Mouse (Mus musculus) MEL (cell line): ENCODE measurements at regions not wholly inside any gene's neighbourhood (a gene's known extent, or its start where the extent isn't known, plus 50 kb on each side); places are given as distances from the start of the nearest gene placed in this dataset.
A peak's percentile ranks its signal among the peaks of the same experiment; 100 is the strongest.

Source experiments
- DNase-seq: peaks from one replicate; pipeline ENCODE4 v3.0.0; 2011; ENCODE audit warnings: low read depth, low spot score
- H3K27ac ChIP-seq: 2 replicates; pipeline ENCODE4 v1.5.1; 2012; ENCODE audit warnings: low read depth, mild to moderate bottlenecking, control low read depth, low read length, moderate library complexity; ENCODE audit not compliant: control insufficient read depth
- H3K27me3 ChIP-seq, 2 experiments: fragments of 150-350 bp in 1 of 2; sonication (generic) in 1 of 2; 2 replicates each; pipeline ENCODE4 v1.6.1; 2012; ENCODE audit warnings: low read length in 2 of 2, mild to moderate bottlenecking in 2 of 2, improper control_type of control experiment in 1 of 2, moderate library complexity in 1 of 2; ENCODE audit not compliant: insufficient read depth in 2 of 2, control insufficient read depth in 1 of 2
- H3K36me3 ChIP-seq, 2 experiments: 2 replicates each; pipeline ENCODE4 v1.6.1; 2012 to 2014; ENCODE audit warnings: low read length in 2 of 2, improper control_type of control experiment in 1 of 2, inconsistent platforms in 1 of 2, mild to moderate bottlenecking in 1 of 2; ENCODE audit not compliant: insufficient read depth in 2 of 2, control insufficient read depth in 1 of 2
- H3K4me1 ChIP-seq, 2 experiments: fragments of 150-350 bp in 1 of 2; sonication (generic) in 1 of 2; 2 replicates each; pipeline ENCODE4 v1.6.1; 2012; ENCODE audit warnings: low read length in 2 of 2, improper control_type of control experiment in 1 of 2, mild to moderate bottlenecking in 1 of 2; ENCODE audit not compliant: insufficient read depth in 2 of 2, control insufficient read depth in 1 of 2
- H3K4me3 ChIP-seq, 2 experiments: fragments of 150-350 bp in 1 of 2; sonication (generic) in 1 of 2; 2 replicates each; pipeline ENCODE4 v1.5.1; 2012; ENCODE audit warnings: low read depth in 2 of 2, low read length in 2 of 2, mild to moderate bottlenecking in 2 of 2, moderate library complexity in 2 of 2, control low read depth in 1 of 2, improper control_type of control experiment in 1 of 2; ENCODE audit not compliant: control insufficient read depth in 1 of 2, insufficient read depth in 1 of 2
- H3K79me2 ChIP-seq: 2 replicates; pipeline ENCODE4 v1.6.1; 2012; ENCODE audit warnings: mild to moderate bottlenecking, low read length, moderate library complexity; ENCODE audit not compliant: control insufficient read depth, poor library complexity, insufficient read depth
- H3K9ac ChIP-seq: 2 replicates; pipeline ENCODE4 v1.6.1; 2012; ENCODE audit warnings: low read depth, mild to moderate bottlenecking, control low read depth, low read length, moderate library complexity; ENCODE audit not compliant: control insufficient read depth, poor library complexity, severe bottlenecking
- H3K9me3 ChIP-seq: fragments of 150-350 bp; sonication (generic); replicated peaks from 2 replicates; pipeline ENCODE4 v1.6.1; 2012; ENCODE audit warnings: mild to moderate bottlenecking, low read length, improper control_type of control experiment, moderate library complexity; ENCODE audit not compliant: insufficient read depth
- CTCF ChIP-seq, 3 experiments: IDR thresholded peaks in 2 of 3; conservative IDR thresholded peaks in 1 of 3; 2 replicates each; pipeline ENCODE4 v1.5.1; 2011 to 2012; ENCODE audit warnings: low read length in 3 of 3, low read depth in 2 of 3, mild to moderate bottlenecking in 2 of 3, improper control_type of control experiment in 1 of 3, inconsistent platforms in 1 of 3, mixed read lengths in 1 of 3, moderate library complexity in 1 of 3; ENCODE audit not compliant: control insufficient read depth in 1 of 3, insufficient read depth in 1 of 3, poor library complexity in 1 of 3, severe bottlenecking in 1 of 3
- ELF1 ChIP-seq: IDR thresholded peaks from 2 replicates; pipeline ENCODE4 v1.6.1; 2014; ENCODE audit warnings: low read depth, mild to moderate bottlenecking, inconsistent platforms, low read length, improper control_type of control experiment, moderate library complexity
- EP300 ChIP-seq, 2 experiments: IDR thresholded peaks; 2 replicates each; pipeline ENCODE4 v1.6.1; 2011; ENCODE audit warnings: improper control_type of control experiment in 2 of 2, low read length in 2 of 2, low read depth in 1 of 2, mild to moderate bottlenecking in 1 of 2
- GATA1 ChIP-seq: IDR thresholded peaks from 2 replicates; pipeline ENCODE4 v1.6.1; 2011; ENCODE audit warnings: low read depth, low read length, improper control_type of control experiment
- JUND ChIP-seq: IDR thresholded peaks from 2 replicates; pipeline ENCODE4 v1.6.1; 2011; ENCODE audit warnings: low read depth, mild to moderate bottlenecking, improper control_type of control experiment, low read length
- MAX ChIP-seq: IDR thresholded peaks from 2 replicates; pipeline ENCODE4 v1.6.1; 2011; ENCODE audit warnings: low read length, improper control_type of control experiment
- MYB ChIP-seq: IDR thresholded peaks from 2 replicates; pipeline ENCODE4 v1.6.1; 2011; ENCODE audit warnings: mild to moderate bottlenecking, low read depth, low read length, improper control_type of control experiment
- NELFE ChIP-seq: IDR thresholded peaks from 2 replicates; pipeline ENCODE4 v1.6.1; 2011; ENCODE audit warnings: low read depth, low read length, improper control_type of control experiment
- NRF1 ChIP-seq: IDR thresholded peaks from 2 replicates; pipeline ENCODE4 v1.6.1; 2014; ENCODE audit warnings: low read depth, mild to moderate bottlenecking, inconsistent platforms, low read length, improper control_type of control experiment, moderate library complexity; ENCODE audit not compliant: poor library complexity, insufficient read depth, severe bottlenecking
- POLR2AphosphoS5 ChIP-seq: IDR thresholded peaks from 2 replicates; pipeline ENCODE4 v1.6.1; 2012; ENCODE audit warnings: low read depth, borderline replicate concordance, mild to moderate bottlenecking, inconsistent platforms, low read length, moderate library complexity, mixed read lengths
- SIN3A ChIP-seq: IDR thresholded peaks from 2 replicates; pipeline ENCODE4 v1.6.1; 2012; ENCODE audit warnings: low read length, improper control_type of control experiment, inconsistent platforms
- SMC3 ChIP-seq: IDR thresholded peaks from 2 replicates; pipeline ENCODE4 v1.6.1; 2011; ENCODE audit warnings: low read depth, low read length, improper control_type of control experiment
- TAL1 ChIP-seq: IDR thresholded peaks from 2 replicates; pipeline ENCODE4 v1.6.1; 2012; ENCODE audit warnings: mild to moderate bottlenecking, inconsistent platforms, low read length, moderate library complexity, mixed read lengths
- TCF12 ChIP-seq: IDR thresholded peaks from 2 replicates; pipeline ENCODE4 v1.6.1; 2014; ENCODE audit warnings: low read depth, mild to moderate bottlenecking, inconsistent platforms, low read length, improper control_type of control experiment, moderate library complexity
- UBTF ChIP-seq: IDR thresholded peaks from 2 replicates; pipeline ENCODE4 v1.6.1; 2012; ENCODE audit warnings: low read depth, mild to moderate bottlenecking, inconsistent platforms, low read length, improper control_type of control experiment, moderate library complexity, borderline replicate concordance; ENCODE audit not compliant: insufficient read depth
- ZC3H11A ChIP-seq: IDR thresholded peaks from 2 replicates; pipeline ENCODE4 v1.6.1; 2012; ENCODE audit warnings: low read depth, mild to moderate bottlenecking, inconsistent platforms, low read length, improper control_type of control experiment
- ZKSCAN1 ChIP-seq: IDR thresholded peaks from 2 replicates; pipeline ENCODE4 v1.6.1; 2012; ENCODE audit warnings: low read depth, mild to moderate bottlenecking, inconsistent platforms, low read length, improper control_type of control experiment, moderate library complexity
- ZMIZ1 ChIP-seq: IDR thresholded peaks from 2 replicates; pipeline ENCODE4 v1.6.1; 2012; ENCODE audit warnings: low read depth, mild to moderate bottlenecking, inconsistent platforms, low read length, improper control_type of control experiment, moderate library complexity

DNA sequence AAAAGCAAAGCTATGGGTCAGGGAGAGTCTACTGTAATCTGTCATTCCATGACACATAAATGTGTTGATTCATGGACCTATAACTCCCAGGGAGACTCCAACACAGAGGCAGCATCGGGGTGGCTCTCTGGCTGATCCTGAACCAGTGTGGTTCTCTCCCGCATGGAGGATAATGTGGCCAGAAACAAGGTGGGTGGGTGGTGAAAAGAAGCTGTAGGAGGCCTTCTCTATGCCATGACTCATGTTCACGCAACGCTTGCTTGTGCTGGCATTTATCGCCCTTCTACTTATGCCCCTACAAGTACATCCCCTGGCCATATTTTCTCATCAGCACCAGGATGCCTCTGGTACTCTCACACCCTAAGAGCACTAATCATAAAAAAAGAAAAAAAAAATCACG lies 86.6 kb downstream of the Nptx2 start:
- Histone ChIP-seq H3K4me3 (no peak overlapping the region), H3K79me2 (no peaks in the 10 kb centered on the region), H3K27ac (no peak overlapping the region), H3K36me3 (no peaks in the 10 kb centered on the region), H3K27me3 (no peaks in the 10 kb centered on the region), H3K9me3 (no peaks in the 10 kb centered on the region), H3K4me1 (no peaks in the 10 kb centered on the region)
- no peak for DNase-seq
- TF ChIP-seq EP300 (IDR thresholded peaks at IDR 0.05; ENCODE audit: low read depth in 1 of 2, low read length in 2 of 2) (no peak), MAX (no peak), ZMIZ1 (no peak), POLR2AphosphoS5 (no peak), SMC3 (no peak), ELF1 (no peak), GATA1 (no peak), TAL1 (no peak), ZC3H11A (no peak), UBTF (no peak), MYB (no peak), NELFE (no peak), SIN3A (no peak), NRF1 (no peak), ZKSCAN1 (no peak), JUND (no peak), TCF12 (no peak)
- TF ChIP-seq, all 39 proteins: peak for 0
- no peak overlapping the region for H3K9ac ChIP-seq

DNA sequence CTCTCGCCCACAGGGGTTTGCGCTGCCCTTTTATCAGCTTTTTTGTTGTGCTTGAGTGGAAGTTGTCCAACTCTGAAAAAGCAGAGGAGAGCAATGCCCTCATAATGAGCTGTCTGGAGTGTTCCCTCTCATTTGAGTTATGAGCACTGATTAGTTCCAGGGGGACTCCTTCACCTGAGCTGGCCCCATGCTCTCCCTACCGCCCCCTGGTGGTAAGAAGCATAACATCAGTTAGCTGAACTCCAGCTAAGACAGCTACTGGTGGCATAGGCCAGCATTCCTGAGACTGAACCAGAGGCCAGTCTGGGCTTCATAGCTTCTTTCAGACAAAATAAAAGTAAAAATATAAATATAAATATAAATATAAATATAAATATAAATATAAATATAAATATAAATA lies 92.9 kb downstream of the Nptx2 start:
- TF ChIP-seq CTCF (IDR thresholded peaks at IDR 0.05 in 2 of 3, conservative IDR thresholded peaks at IDR 0.05 in 1 of 3; ENCODE audit: control insufficient read depth in 1 of 3, insufficient read depth in 1 of 3, low read depth in 2 of 3, low read length in 3 of 3, poor library complexity in 1 of 3, severe bottlenecking in 1 of 3), result peak; percentile 24 to 42 (median 26)
- TF ChIP-seq ZMIZ1, result no peak
- peak; percentile 18; the same call in 1 of the 2 replicates for TF ChIP-seq SMC3
- Histone ChIP-seq H3K27me3 (no peaks in the 10 kb centered on the region), H3K79me2 (no peaks in the 10 kb centered on the region), H3K9ac (no peak overlapping the region), H3K4me1 (no peaks in the 10 kb centered on the region), H3K4me3 (no peak overlapping the region), H3K9me3 (no peaks in the 10 kb centered on the region), H3K36me3 (no peaks in the 10 kb centered on the region), H3K27ac (no peak overlapping the region)
- peak; percentile 10 for DNase-seq
